Mouse (Mus musculus): ENCODE data around the gene Rasgef1a. TPM values are rescaled to one million over a fixed set of nuclear protein-coding genes. Genes with fewer than 3 reads are reported as not detected.

Rasgef1a gene
- polyA plus RNA-seq, 1 experiment from 2014 or later, result 0.19 TPM

DNA sequence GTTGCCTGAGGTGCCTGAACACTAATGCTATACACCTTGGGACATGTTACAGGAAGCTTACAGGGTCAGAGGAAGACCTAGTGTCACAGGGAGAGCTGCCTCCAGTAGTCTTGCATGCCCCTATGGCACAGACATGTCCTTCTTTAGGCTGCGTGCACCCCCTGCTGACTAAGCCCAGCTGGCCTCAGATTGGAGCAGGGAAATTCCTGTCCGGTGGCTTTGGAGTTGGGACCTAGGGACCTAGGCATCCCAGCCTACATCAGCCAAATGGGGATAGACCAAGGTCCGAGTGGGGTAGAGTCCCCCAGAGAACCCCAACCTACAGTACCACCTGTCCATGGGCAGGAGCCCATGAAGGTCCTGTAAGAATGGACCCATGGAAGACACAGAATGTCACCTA, 71.1 kb downstream of the Rasgef1a start:
- DNase-seq (ENCODE audit: low spot score) (no peak), ATAC-seq (ENCODE audit: low FRiP score, low TSS enrichment) (no peak)
- H3K4me2 ChIP-seq (replicated peaks; ENCODE audit: low read depth), result no peak overlapping the region

GRCm38 (mm10) chr6:118083608-118084007, 72.4 kb downstream of the Rasgef1a start:
- Histone ChIP-seq H3K4me3 (ENCODE audit: low read depth, low read length) (no peak overlapping the region), H3K9ac (ENCODE audit: low read length) (no peak overlapping the region), H3K27me3 (ENCODE audit: control insufficient read depth, insufficient read depth, low read length) (no peaks in the 10 kb centered on the region), H3K4me2 (replicated peaks; ENCODE audit: low read depth) (no peak overlapping the region), H3K27ac (replicated peaks) (no peak overlapping the region), H3K36me3 (ENCODE audit: control insufficient read depth, insufficient read depth, low read length) (no peaks in the 10 kb centered on the region), H3K9me3 (ENCODE audit: control insufficient read depth, low read length) (no peaks in the 10 kb centered on the region), H3K4me1 (replicated peaks; ENCODE audit: control insufficient read depth, insufficient read depth) (no peaks in the 10 kb centered on the region)
- DNase-seq (ENCODE audit: low spot score) (peak; percentile 11), ATAC-seq (ENCODE audit: low FRiP score, low TSS enrichment) (no peak)
- TF ChIP-seq CTCF (IDR thresholded peaks at IDR 0.05; ENCODE audit: low read depth) (no peak), EP300 (optimal IDR thresholded peaks at IDR 0.05) (no peak)
- WGBS, result 67% methylated on average over 6 of the region's 6 CpGs

More for the DNA sequence above, 71.1 kb downstream of the Rasgef1a start:
- 80% methylated on average over 3 of the region's 3 CpGs for WGBS
- Histone ChIP-seq H3K27ac (replicated peaks) (no peak overlapping the region), H3K27me3 (ENCODE audit: control insufficient read depth, insufficient read depth, low read length) (no peaks in the 10 kb centered on the region), H3K9me3 (ENCODE audit: control insufficient read depth, low read length) (no peaks in the 10 kb centered on the region), H3K4me3 (ENCODE audit: low read depth, low read length) (no peak overlapping the region), H3K4me1 (replicated peaks; ENCODE audit: control insufficient read depth, insufficient read depth) (no peaks in the 10 kb centered on the region), H3K36me3 (ENCODE audit: control insufficient read depth, insufficient read depth, low read length) (no peaks in the 10 kb centered on the region), H3K9ac (ENCODE audit: low read length) (no peak overlapping the region)
- no peak for TF ChIP-seq EP300 (optimal IDR thresholded peaks at IDR 0.05)
- no peak for TF ChIP-seq CTCF (IDR thresholded peaks at IDR 0.05; ENCODE audit: low read depth)

DNA sequence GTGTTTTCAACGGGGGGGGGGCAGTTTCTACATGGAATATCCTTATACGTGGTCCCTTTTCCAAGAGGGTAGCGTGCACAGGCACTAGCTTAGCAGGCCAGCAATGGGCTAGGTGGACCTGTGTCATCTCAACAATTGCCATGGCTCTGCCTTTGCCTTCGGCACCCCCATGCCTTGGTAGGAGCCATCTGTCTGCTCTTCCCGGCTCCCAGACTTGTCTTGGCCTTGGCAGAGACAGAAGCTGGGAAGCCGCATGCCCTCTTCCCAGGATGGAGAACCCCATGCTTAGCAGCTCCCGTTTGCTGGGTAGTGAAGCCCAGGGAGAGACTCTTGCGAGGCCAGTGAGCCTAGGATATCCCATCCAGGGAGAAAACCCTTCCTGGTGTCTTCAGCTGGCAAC, 73.4 kb downstream of the Rasgef1a start:
- TF ChIP-seq EP300 (optimal IDR thresholded peaks at IDR 0.05) (no peak), CTCF (IDR thresholded peaks at IDR 0.05; ENCODE audit: low read depth) (no peak)
- DNase-seq (ENCODE audit: low spot score) (peak; percentile 11), ATAC-seq (ENCODE audit: low FRiP score, low TSS enrichment) (no peak)
- no peaks in the 10 kb centered on the region for H3K36me3 ChIP-seq (ENCODE audit: control insufficient read depth, insufficient read depth, low read length)
- no peaks in the 10 kb centered on the region for H3K4me1 ChIP-seq (replicated peaks; ENCODE audit: control insufficient read depth, insufficient read depth)
- WGBS, result 91% methylated on average over 8 of the region's 8 CpGs
- H3K9ac ChIP-seq (ENCODE audit: low read length), result no peak overlapping the region
- H3K4me2 ChIP-seq (replicated peaks; ENCODE audit: low read depth), result no peak overlapping the region
- H3K27me3 ChIP-seq (ENCODE audit: control insufficient read depth, insufficient read depth, low read length), result no peaks in the 10 kb centered on the region
- H3K27ac ChIP-seq (replicated peaks), result no peak overlapping the region
- H3K4me3 ChIP-seq (ENCODE audit: low read depth, low read length), result no peak overlapping the region
- no peaks in the 10 kb centered on the region for H3K9me3 ChIP-seq (ENCODE audit: control insufficient read depth, low read length)

- ATAC-seq (ENCODE audit: low FRiP score, low TSS enrichment) (no peak), DNase-seq (ENCODE audit: low spot score) (peak; percentile 14)
- H3K9me3 ChIP-seq (ENCODE audit: control insufficient read depth, low read length), result no peaks in the 10 kb centered on the region
- no peak overlapping the region for H3K4me3 ChIP-seq (ENCODE audit: low read depth, low read length)
- H3K27ac ChIP-seq (replicated peaks), result no peak overlapping the region
- WGBS, result 63% methylated on average over 8 of the region's 8 CpGs
- H3K4me2 ChIP-seq (replicated peaks; ENCODE audit: low read depth), result no peak overlapping the region
- no peaks in the 10 kb centered on the region for H3K36me3 ChIP-seq (ENCODE audit: control insufficient read depth, insufficient read depth, low read length)
- TF ChIP-seq CTCF (IDR thresholded peaks at IDR 0.05; ENCODE audit: low read depth), result peak; percentile 46
- TF ChIP-seq EP300 (optimal IDR thresholded peaks at IDR 0.05), result no peak
- no peak overlapping the region for H3K9ac ChIP-seq (ENCODE audit: low read length)
- no peaks in the 10 kb centered on the region for H3K4me1 ChIP-seq (replicated peaks; ENCODE audit: control insufficient read depth, insufficient read depth)
- H3K27me3 ChIP-seq (ENCODE audit: control insufficient read depth, insufficient read depth, low read length), result no peaks in the 10 kb centered on the region
These were observed 76.7 kb downstream of the Rasgef1a start for GRCm38 (mm10) chr6:118087955-118088354.

DNA sequence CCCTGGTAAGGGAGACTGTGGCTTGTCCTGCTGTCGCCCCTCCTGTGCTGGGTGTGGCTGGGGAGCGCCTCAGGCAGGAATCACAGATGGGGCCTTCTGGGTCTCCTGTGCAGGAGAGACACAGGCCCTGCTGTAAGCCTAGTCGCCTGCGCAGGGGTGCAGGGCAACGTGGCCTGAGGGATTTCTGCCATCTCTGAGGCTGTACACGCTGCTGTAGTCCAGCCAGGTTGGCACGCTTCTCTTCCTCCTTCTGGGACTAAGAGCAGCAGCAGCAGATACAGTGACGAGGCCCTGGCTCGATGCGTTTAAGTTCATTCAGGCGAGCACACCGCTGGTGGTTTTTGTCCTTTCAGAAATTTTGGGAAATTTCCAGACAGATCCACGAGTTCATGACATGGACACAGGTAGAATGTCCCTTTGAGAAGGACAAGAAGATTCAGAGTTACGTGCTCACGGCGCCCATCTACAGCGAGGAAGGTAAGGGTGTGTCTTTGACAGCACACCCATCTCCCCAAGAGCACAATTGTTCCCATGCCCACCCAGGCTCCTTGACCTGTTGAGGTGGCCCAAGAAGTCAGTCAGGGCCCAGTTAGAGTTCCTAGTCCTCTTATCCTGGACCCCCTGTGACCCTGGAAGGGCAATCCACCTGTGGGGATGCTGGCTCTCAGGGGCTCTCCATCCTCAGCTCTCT, 77.7 kb downstream of the Rasgef1a start:
- H3K9me3 ChIP-seq (ENCODE audit: control insufficient read depth, low read length), result no peaks in the 10 kb centered on the region

DNA sequence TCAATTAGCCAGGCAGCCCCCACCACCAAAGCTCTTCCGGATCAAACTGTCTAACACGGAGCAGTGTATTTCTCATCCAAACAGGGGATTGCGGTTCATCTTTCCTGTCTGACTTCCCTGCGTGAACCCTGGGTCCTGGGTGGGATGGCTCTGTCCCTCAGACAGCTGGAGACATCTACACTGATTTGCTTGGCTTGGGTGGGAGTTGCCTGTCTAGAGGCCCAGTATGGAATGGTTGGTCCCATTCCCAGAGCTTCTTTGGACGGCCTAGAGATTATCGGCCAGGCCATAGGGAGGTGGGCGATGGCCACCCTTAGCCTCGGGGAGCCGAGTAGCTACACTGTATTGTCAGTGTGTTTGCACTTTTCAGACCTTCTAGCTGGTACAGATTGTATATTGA, 79.6 kb downstream of the Rasgef1a start:
- no peak for DNase-seq (ENCODE audit: low spot score)
- TF ChIP-seq EP300 (optimal IDR thresholded peaks at IDR 0.05) (no peak), CTCF (IDR thresholded peaks at IDR 0.05; ENCODE audit: low read depth) (no peak)
- Histone ChIP-seq H3K4me1 (replicated peaks; ENCODE audit: control insufficient read depth, insufficient read depth) (no peaks in the 10 kb centered on the region), H3K4me3 (ENCODE audit: low read depth, low read length) (no peak overlapping the region), H3K4me2 (replicated peaks; ENCODE audit: low read depth) (no peak overlapping the region), H3K9ac (ENCODE audit: low read length) (no peak overlapping the region), H3K27ac (replicated peaks) (no peak overlapping the region), H3K27me3 (ENCODE audit: control insufficient read depth, insufficient read depth, low read length) (no peaks in the 10 kb centered on the region), H3K36me3 (ENCODE audit: control insufficient read depth, insufficient read depth, low read length) (no peaks in the 10 kb centered on the region), H3K9me3 (ENCODE audit: control insufficient read depth, low read length) (no peaks in the 10 kb centered on the region)
- no peak for ATAC-seq (ENCODE audit: low FRiP score, low TSS enrichment)
- 68% methylated on average over 9 of the region's 9 CpGs for WGBS

More for the DNA sequence above, 77.7 kb downstream of the Rasgef1a start:
- no peak overlapping the region for H3K4me2 ChIP-seq (replicated peaks; ENCODE audit: low read depth)
- TF ChIP-seq EP300 (optimal IDR thresholded peaks at IDR 0.05) (no peak), CTCF (IDR thresholded peaks at IDR 0.05; ENCODE audit: low read depth) (no peak)
- H3K36me3 ChIP-seq (ENCODE audit: control insufficient read depth, insufficient read depth, low read length), result no peaks in the 10 kb centered on the region
- no peak overlapping the region for H3K27ac ChIP-seq (replicated peaks)
- 87% methylated on average over 17 of the region's 17 CpGs for WGBS
- no peak overlapping the region for H3K4me3 ChIP-seq (ENCODE audit: low read depth, low read length)
- no peaks in the 10 kb centered on the region for H3K27me3 ChIP-seq (ENCODE audit: control insufficient read depth, insufficient read depth, low read length)
- H3K9ac ChIP-seq (ENCODE audit: low read length), result no peak overlapping the region
- H3K4me1 ChIP-seq (replicated peaks; ENCODE audit: control insufficient read depth, insufficient read depth), result no peaks in the 10 kb centered on the region
- DNase-seq (ENCODE audit: low spot score) (peak; percentile 14), ATAC-seq (ENCODE audit: low FRiP score, low TSS enrichment) (no peak)
